Mouse (Mus musculus) heart, embryonic 14.5 days (tissue): ENCODE data around the gene Zfhx3. TPM values are rescaled to one million over a fixed set of nuclear protein-coding genes. Genes with fewer than 3 reads are reported as not detected.

ENCODE experiments used
- ATAC-seq: fragments of 200-750 bp; cut with Nextera tagmentation; 2 replicates; pipeline ENCODE4 v1.8.0; 2017; ENCODE audit warnings: low read depth, moderate TSS enrichment; ENCODE audit not compliant: insufficient number of reproducible peaks, insufficient read depth, low FRiP score
- H3K27ac ChIP-seq, 2 experiments: fragments of 200-500 bp in 1 of 2; fragments of 300-500 bp in 1 of 2; sonication (generic) in 1 of 2; replicated peaks in 1 of 2; 2 replicates each; pipeline ENCODE4 v1.5.1; 2012 to 2014; ENCODE audit warnings: low read depth in 2 of 2, low read length in 2 of 2, control low read depth in 1 of 2, mild to moderate bottlenecking in 1 of 2, mixed read lengths in 1 of 2; ENCODE audit not compliant: control insufficient read depth in 1 of 2, insufficient read depth in 1 of 2
- H3K27me3 ChIP-seq: fragments of 300-500 bp; sonication (generic); 2 replicates; pipeline ENCODE4 v1.6.1; 2014; ENCODE audit warnings: mild to moderate bottlenecking, low read length, control low read depth; ENCODE audit not compliant: control insufficient read depth, insufficient read depth
- H3K36me3 ChIP-seq: fragments of 300-500 bp; sonication (generic); 2 replicates; pipeline ENCODE4 v1.6.1; 2014; ENCODE audit warnings: mild to moderate bottlenecking, control low read depth, low read length, mixed read lengths; ENCODE audit not compliant: control insufficient read depth, insufficient read depth
- H3K4me1 ChIP-seq, 2 experiments: fragments of 200-500 bp in 1 of 2; fragments of 300-500 bp in 1 of 2; sonication (generic) in 1 of 2; 2 replicates each; pipeline ENCODE4 v1.6.1; 2012 to 2014; ENCODE audit warnings: low read length in 2 of 2, control low read depth in 1 of 2, mixed read lengths in 1 of 2; ENCODE audit not compliant: control insufficient read depth in 2 of 2, insufficient read depth in 2 of 2
- H3K4me2 ChIP-seq: fragments of 300-500 bp; sonication (generic); 2 replicates; pipeline ENCODE4 v1.6.1; 2014; ENCODE audit warnings: mild to moderate bottlenecking, low read length
- H3K4me3 ChIP-seq, 2 experiments: fragments of 200-500 bp in 1 of 2; fragments of 300-500 bp in 1 of 2; sonication (generic) in 1 of 2; 2 replicates each; pipeline ENCODE4 v1.5.1; 2012 to 2014; ENCODE audit warnings: low read length in 2 of 2, mild to moderate bottlenecking in 2 of 2, control low read depth in 1 of 2, low read depth in 1 of 2, moderate library complexity in 1 of 2; ENCODE audit not compliant: control insufficient read depth in 1 of 2, insufficient read depth in 1 of 2
- H3K9ac ChIP-seq: fragments of 300-500 bp; sonication (generic); 2 replicates; pipeline ENCODE4 v1.6.1; 2014; ENCODE audit warnings: mild to moderate bottlenecking, low read length
- H3K9me3 ChIP-seq: fragments of 300-500 bp; sonication (generic); 2 replicates; pipeline ENCODE4 v1.6.1; 2016; ENCODE audit warnings: low read length, control low read depth; ENCODE audit not compliant: control insufficient read depth
- WGBS: fragments of 180-500 bp; shearing (Covaris S2); extraction: QIAGEN DNeasy Blood & Tissue Kit; methylation state at CpG from one replicate; pipeline ENCODE4 v1.1.7; 2014; 5-methylcytosine and 5-hydroxymethylcytosine counted together
- polyA plus RNA-seq: library from polyadenylated mRNA; unstranded; fragments of >200 nt; fragmentation: Nextera tagmentation; extraction: Ambion mirVana; gene quantifications from 2 replicates; pipeline ENCODE4 v1.2.1, GENCODE M21; 2014

Zfhx3 gene
- polyA plus RNA-seq, 1 experiment from 2014 or later: 6.4 TPM

GRCm38 (mm10) chr8:108481167-108481815, 538.8 kb downstream of the Zfhx3 start:
- Histone ChIP-seq H3K27me3 (no peaks in the 10 kb centered on the region), H3K4me1 (peaks cover 8% of the 10 kb centered on the region in 2 experiments; a peak in 3 of 4 replicates), H3K36me3 (no peaks in the 10 kb centered on the region), H3K4me2 (no peak overlapping the region), H3K4me3 (no peak overlapping the region), H3K9me3 (no peaks in the 10 kb centered on the region), H3K27ac (no peak overlapping the region), H3K9ac (no peak overlapping the region)
- ATAC-seq: no peak
- 35% methylated on average over 11 of the region's 11 CpGs for WGBS

GRCm38 (mm10) chr8:108496101-108496500, 553.7 kb downstream of the Zfhx3 start:
- Histone ChIP-seq H3K4me2 (no peak overlapping the region), H3K4me1 (no peaks in the 10 kb centered on the region), H3K36me3 (no peaks in the 10 kb centered on the region), H3K9me3 (no peaks in the 10 kb centered on the region), H3K27ac (no peak overlapping the region), H3K27me3 (no peaks in the 10 kb centered on the region), H3K9ac (no peak overlapping the region), H3K4me3 (no peak overlapping the region)
- 72% methylated on average over 12 of the region's 12 CpGs for WGBS
- no peak for ATAC-seq

- H3K9ac ChIP-seq: no peak overlapping the region
- no peaks in the 10 kb centered on the region for H3K27me3 ChIP-seq
- 83% methylated on average over 3 of the region's 3 CpGs for WGBS
- H3K4me2 ChIP-seq: no peak overlapping the region
- ATAC-seq: no peak
- H3K27ac ChIP-seq: no peak overlapping the region
- no peak overlapping the region for H3K4me3 ChIP-seq
- no peaks in the 10 kb centered on the region for H3K36me3 ChIP-seq
- no peaks in the 10 kb centered on the region for H3K9me3 ChIP-seq
- H3K4me1 ChIP-seq: no peaks in the 10 kb centered on the region
These were observed 564.3 kb downstream of the Zfhx3 start for GRCm38 (mm10) chr8:108506779-108507178.

GRCm38 (mm10) chr8:108507769-108508168, 565.3 kb downstream of the Zfhx3 start:
- Histone ChIP-seq H3K27me3 (no peaks in the 10 kb centered on the region), H3K4me1 (no peaks in the 10 kb centered on the region), H3K36me3 (no peaks in the 10 kb centered on the region), H3K4me2 (no peak overlapping the region), H3K27ac (no peak overlapping the region), H3K9me3 (no peaks in the 10 kb centered on the region), H3K4me3 (no peak overlapping the region), H3K9ac (no peak overlapping the region)
- WGBS: 89% methylated on average over 3 of the region's 3 CpGs
- ATAC-seq: no peak

GRCm38 (mm10) chr8:108510641-108511325, 568.3 kb downstream of the Zfhx3 start:
- H3K27me3 ChIP-seq: no peaks in the 10 kb centered on the region
- no peak for ATAC-seq
- WGBS: 67% methylated on average over 14 of the region's 14 CpGs
- no peak overlapping the region for H3K27ac ChIP-seq
- H3K4me1 ChIP-seq: no peaks in the 10 kb centered on the region
- H3K9ac ChIP-seq: no peak overlapping the region
- no peak overlapping the region for H3K4me2 ChIP-seq
- no peaks in the 10 kb centered on the region for H3K9me3 ChIP-seq
- no peak overlapping the region for H3K4me3 ChIP-seq
- H3K36me3 ChIP-seq: no peaks in the 10 kb centered on the region

- H3K9me3 ChIP-seq: no peaks in the 10 kb centered on the region
- H3K36me3 ChIP-seq: no peaks in the 10 kb centered on the region
- no peak overlapping the region for H3K9ac ChIP-seq
- H3K27ac ChIP-seq: no peak overlapping the region
- ATAC-seq: no peak
- no peaks in the 10 kb centered on the region for H3K4me1 ChIP-seq
- no peaks in the 10 kb centered on the region for H3K27me3 ChIP-seq
- WGBS: 78% methylated on average over 7 of the region's 7 CpGs
- no peak overlapping the region for H3K4me3 ChIP-seq
- H3K4me2 ChIP-seq: no peak overlapping the region
These were observed 575.7 kb downstream of the Zfhx3 start for GRCm38 (mm10) chr8:108518116-108518515.

- 83% methylated on average over 4 of the region's 4 CpGs for WGBS
These were observed 579.6 kb downstream of the Zfhx3 start for GRCm38 (mm10) chr8:108522050-108522449.

More at GRCm38 (mm10) chr8:108522050-108522449, 579.6 kb downstream of the Zfhx3 start:
- Histone ChIP-seq H3K9me3 (no peaks in the 10 kb centered on the region), H3K27me3 (no peaks in the 10 kb centered on the region), H3K4me3 (no peak overlapping the region), H3K27ac (no peak overlapping the region), H3K36me3 (no peaks in the 10 kb centered on the region), H3K4me2 (no peak overlapping the region), H3K4me1 (no peaks in the 10 kb centered on the region), H3K9ac (no peak overlapping the region)
- ATAC-seq: no peak
